Mouse (Mus musculus) mature B cell (primary cell): ENCODE results near the gene Htatip2.

Source experiments
- in situ Hi-C: fragments of 300-500 bp; cut with MboI; formaldehyde crosslinking; loops from 2 replicates; pipeline ENCODE4 v1.14.3; 2019

The Htatip2 gene

DNA sequence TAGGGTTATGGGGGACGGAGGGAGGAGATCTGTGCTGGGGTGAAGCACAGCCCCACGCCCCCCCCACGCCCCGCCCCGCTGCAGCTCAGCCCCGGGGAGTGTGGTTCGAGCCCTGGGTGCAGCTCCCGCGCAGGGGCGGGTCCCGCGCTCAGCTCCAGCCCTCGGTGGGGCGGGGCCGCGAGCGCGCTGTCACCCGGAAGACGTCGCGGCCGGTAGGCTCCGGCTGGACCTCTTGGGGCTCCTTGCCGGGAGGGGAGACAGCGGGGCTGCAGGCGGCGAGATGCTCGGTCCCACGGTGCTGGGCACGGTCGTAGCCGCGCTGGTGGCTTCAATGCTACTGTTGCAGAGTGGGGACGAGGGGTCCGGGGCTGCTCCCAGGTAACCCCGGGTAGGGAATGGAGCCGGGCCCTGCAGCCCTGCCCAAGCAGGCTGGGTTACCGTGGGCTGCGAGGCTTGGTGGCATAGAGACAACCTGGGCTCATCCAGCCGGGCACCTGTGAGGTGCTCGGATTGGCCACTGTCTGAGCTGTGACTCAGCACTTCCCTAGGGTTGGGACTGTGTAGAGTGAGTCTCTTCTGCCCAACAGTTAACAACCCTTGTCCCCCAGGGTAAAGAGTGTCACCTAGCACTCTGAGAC, at the start of gene Htatip2:
Gene Htatip2, plus strand, starts transcription at position 182 of the 638 bp plus-strand sequence.
- in situ Hi-C loops: loop anchor here (10.0 kb wide), 1 partner anchor 134 kb away; no protein-coding TSS in a partner anchor

DNA sequence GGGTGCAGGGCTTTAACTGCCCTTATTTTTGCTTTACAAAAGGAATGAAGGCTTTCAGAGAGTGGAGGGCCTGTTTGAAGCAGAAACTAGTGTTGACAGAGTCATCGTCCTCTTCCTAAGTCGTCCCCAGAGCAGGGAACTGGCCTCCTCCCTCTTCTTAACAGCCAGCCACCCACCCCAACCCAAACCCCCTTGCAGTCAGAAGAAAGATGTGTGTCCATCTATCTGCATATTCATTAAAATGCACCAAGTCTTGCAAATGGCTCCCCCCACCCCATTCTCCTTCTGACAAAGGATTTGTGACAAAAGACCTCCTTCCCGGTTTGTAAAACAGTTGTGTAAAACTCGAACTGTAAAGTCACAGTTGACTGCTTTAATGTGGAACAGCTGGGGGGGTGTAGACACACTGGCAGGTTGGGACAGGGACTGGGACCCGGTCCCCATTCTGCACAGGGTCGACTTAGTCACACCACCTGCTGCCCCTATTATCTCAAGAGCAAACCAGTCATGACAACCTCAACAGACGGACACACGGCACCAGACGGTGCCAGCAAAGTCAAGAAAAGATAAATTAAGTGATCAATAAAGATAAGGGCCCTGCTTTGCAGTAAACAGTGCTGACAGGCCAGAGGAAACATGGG, 49.4 kb upstream of the Htatip2 start:
- in situ Hi-C loops: no loop called here

- in situ Hi-C loops: no loop called here
These were observed 40.8 kb upstream of the Htatip2 start for GRCm38 (mm10) chr7:49717942-49718733.

DNA sequence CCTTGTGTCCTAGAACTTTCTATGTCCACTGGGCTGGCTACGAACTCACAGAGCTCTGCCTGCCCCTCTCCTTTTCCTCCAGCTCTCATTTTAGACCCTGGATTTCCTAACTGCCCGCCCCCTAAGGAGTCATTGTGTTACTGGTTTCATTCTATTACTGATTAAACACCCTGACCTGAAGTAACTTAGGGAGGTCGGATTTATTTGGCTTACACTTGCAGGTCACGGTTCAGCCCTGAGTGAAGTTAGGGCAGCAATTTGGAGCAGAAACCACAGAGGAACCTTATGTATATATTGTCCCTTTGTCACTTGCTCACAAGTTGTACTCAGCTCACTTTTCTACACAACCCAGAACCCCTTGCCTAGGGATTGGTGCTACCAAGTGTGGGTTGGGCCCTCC, 24.6 kb upstream of the Htatip2 start:
- in situ Hi-C loops: no loop called here

GRCm38 (mm10) chr7:49739448-49739847, 19.5 kb upstream of the Htatip2 start:
- in situ Hi-C loops: no loop called here

DNA sequence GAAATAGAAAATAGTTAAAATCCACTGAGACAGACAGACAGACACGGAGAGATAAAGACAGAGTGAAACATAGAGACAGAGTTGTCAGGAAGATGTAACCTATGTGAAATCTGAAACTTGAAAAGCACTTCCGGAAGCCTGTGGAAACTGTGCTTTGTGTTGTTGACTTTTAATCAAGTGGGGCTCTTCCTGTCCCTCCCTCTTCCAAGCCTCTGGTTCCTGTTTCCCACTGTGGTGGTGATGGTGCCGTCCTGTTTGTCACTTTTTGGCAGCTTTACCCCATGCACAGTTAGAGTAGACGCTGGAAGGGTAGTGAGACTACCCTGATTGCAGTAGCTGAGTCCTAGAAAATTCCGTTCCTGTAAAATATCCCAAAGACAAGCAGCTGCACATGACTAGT, 17.4 kb upstream of the Htatip2 start:
- in situ Hi-C loops: no loop called here

- in situ Hi-C loops: no loop called here
These were observed 17.0 kb upstream of the Htatip2 start for GRCm38 (mm10) chr7:49741923-49742322.

DNA sequence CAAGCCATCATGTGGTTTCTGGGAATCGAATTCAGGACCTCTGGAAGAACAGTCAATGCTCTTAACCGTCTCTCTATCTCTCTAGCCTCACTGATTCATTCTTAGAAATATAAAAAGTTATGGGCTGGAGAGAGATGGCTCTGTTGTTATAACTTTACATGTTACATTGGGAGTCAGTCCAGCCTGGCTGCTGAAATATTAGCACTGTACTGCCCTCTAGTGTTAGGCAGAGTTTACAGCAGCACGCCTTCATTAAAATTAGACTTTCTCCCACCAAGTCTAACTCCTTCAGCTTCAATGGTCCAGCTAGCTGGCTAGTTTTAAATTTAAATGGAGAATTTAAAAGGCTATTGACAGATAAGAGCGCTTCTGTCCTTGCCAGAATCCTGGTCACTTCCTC, 7.8 kb upstream of the Htatip2 start:
- in situ Hi-C loops: loop anchor here (10.0 kb wide), 1 partner anchor 126 kb away; no protein-coding TSS in a partner anchor

DNA sequence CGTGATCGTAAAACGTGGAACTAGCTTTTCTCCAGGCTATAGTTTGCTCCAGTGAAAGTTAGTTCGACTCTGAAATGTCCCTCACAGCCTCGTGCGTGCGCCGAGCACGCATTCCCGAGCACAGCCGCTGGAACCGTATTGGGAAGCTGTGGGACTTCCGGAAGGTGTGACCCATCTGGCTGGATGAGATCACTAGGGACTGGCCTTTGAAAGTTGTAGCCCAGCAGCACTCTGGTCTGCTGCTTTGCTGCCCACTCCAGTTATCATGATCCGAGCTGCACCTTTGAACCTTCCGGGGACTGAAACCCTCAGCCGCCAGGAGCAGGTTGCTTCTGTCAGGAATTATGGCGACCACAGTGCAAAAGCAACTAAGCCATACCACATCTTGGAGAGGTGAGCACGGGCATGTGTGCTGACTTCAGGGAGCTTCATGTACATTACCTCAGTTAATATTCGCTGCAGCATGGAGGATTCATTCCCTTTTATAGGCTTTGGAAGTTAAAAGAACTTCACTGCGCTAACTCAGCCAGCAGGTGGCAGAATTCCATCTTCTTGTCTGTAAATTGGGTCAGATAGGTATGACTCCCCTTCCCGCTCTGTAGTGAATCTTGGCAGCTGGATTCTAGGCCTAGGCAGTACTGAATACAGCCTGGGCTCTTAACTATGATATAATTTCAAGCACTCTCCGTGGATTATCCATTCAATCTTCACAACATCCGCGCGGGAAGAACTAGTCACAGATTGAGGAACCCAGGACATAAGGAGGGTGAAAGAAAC, 6.0 kb upstream of the Htatip2 start:
- in situ Hi-C loops: loop anchor here (10.0 kb wide), 1 partner anchor 128 kb away; no protein-coding TSS in a partner anchor

DNA sequence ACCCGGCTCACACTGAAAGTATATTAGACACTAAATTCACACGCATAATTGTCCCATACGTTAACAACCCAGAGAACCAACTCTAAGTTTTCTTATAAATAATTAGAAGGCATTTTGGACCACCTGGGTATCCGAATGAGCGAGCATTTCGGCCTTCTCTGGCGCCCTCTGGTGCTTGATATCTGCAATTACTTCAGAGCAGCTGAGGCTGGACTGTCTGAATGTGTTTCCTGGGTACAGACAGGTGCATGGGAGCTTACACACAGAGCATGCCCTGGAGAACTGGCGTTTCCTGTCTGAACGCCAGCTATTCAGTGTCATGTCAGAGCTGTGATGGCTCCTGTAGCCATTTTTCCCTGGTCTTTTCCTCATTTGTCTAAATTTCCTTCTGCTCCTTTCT, 4.1 kb upstream of the Htatip2 start:
- in situ Hi-C loops: loop anchor here (10.0 kb wide), 1 partner anchor 130 kb away; no protein-coding TSS in a partner anchor

DNA sequence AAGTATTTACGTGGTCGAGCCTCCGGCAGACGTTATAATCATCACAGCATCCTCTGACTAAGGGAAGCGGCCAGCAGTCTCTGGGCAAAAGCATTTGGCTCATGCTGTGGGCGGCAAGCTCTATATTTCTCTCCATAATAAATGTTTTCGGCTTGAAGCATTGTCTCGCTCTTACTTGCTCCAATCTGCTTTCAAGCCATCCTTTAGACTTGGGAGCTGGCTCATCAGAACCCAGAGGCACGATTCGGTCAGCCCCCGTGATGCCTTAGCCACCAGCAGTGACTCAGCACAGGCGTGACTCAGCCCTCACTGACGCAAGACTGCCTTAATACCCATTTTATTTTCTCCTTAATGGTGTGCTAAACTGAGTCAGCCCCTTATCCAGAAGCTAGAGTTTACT, 3.7 kb downstream of the Htatip2 start:
- in situ Hi-C loops: no loop called here

- in situ Hi-C loops: no loop called here
These were observed 5.2 kb downstream of the Htatip2 start for GRCm38 (mm10) chr7:49764011-49764716.

GRCm38 (mm10) chr7:49766166-49766565, 7.3 kb downstream of the Htatip2 start:
- in situ Hi-C loops: no loop called here

DNA sequence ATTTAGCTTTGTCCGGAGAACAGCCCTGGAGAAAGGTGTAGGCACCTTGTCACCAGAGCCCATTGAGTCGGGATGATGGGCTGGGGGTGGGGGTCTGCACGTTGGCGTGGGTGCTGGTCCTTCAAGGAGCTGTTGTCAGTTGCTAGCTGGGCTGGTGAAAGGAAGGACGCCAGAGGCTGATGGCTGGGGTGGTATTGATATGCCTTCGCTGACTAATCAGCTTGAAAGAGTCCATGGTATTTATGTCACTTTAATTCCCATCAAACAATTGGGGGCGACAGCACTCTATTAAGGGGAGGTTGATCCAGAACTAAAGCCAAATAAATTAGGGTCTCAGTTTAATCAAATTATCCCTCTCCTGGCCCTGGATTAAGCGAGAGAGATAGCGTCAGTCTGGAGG, 9.6 kb downstream of the Htatip2 start:
- in situ Hi-C loops: no loop called here

- in situ Hi-C loops: no loop called here
These were observed 15.5 kb downstream of the Htatip2 start for GRCm38 (mm10) chr7:49774396-49774795.

GRCm38 (mm10) chr7:49777585-49777984, 18.7 kb downstream of the Htatip2 start:
- in situ Hi-C loops: loop anchor here (25.0 kb wide), 1 partner anchor 990 kb away; the partner anchor contains the start of gene Zdhhc13

DNA sequence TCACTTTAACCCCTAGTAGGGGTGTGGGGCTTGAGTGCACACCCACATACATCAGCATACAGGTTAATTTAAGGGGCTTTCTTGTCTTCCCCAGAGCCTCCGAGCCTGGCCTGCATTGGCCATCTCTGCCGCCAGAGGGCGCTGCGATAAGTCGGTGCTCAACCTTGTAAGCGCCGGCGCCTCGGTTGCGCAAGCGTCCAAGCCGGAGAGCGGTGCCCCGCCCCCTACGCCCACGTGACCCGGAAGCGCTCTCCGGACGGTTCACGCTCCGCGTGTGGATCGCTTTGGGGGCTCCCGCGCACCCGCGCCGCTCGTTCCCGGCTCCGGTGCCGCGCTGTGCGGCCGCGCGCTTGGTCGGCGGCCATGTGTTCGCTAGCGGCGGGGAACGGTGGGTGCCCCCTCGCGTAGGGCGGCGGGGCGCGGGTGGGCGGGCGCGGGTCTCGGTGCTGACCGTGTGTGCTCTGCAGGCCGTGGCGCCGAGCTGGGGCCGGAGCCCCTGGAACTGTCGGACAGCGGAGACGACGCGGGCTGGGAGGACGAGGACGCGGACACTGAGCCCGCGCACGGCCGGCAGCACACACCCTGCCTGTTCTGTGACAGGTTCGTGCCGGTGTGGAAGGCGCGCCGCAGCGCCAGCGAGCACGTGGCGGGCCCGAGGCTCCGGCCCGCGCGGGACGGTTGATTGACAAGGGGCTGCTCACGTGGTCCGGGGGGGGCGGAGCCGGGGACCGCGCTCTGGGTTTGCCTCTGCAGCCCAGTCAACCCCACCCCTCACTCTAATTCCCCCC, 19.4 kb downstream of the Htatip2 start, which contains the start of gene Prmt3:
Gene Prmt3, plus strand, starts transcription at position 233 of the 788 bp plus-strand sequence.
- in situ Hi-C loops: loop anchor here (25.0 kb wide), 1 partner anchor 991 kb away; the partner anchor contains the start of gene Zdhhc13

GRCm38 (mm10) chr7:49778904-49779615, 20.1 kb downstream of the Htatip2 start:
- in situ Hi-C loops: loop anchor here (25.0 kb wide), 1 partner anchor 992 kb away; the partner anchor contains the start of gene Zdhhc13

- in situ Hi-C loops: loop anchor here (25.0 kb wide), 1 partner anchor 996 kb away; the partner anchor contains the start of gene Zdhhc13
These were observed 24.1 kb downstream of the Htatip2 start for GRCm38 (mm10) chr7:49783017-49783416.
